Mouse (Mus musculus) testis, postnatal 14 days (tissue): ENCODE data around the gene Max.

Experiments
- DNase-seq: peaks from one replicate; pipeline ENCODE4 v3.0.0; 2021; ENCODE audit warnings: low spot score

The Max gene

DNA sequence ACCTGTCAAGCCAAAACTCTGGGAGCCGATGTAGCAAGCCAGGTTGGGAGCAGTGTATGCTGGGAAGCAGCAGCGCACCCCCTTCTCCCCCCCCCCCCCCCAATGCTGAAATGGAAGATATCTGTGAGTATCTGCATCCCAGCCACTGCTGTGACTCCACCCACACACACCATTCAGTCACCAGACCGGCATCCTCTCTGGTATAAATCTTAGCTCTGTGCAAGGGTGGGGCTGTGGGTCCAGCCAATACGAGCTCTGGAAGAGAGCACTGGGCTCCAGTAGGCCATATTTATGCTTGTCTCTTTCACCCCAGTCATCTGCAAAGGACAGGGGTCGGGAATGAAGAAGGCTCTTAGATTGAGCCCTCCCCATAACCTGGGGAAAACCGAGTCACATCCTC is 41.6 kb downstream of the Max start:
- no peak for DNase-seq

DNA sequence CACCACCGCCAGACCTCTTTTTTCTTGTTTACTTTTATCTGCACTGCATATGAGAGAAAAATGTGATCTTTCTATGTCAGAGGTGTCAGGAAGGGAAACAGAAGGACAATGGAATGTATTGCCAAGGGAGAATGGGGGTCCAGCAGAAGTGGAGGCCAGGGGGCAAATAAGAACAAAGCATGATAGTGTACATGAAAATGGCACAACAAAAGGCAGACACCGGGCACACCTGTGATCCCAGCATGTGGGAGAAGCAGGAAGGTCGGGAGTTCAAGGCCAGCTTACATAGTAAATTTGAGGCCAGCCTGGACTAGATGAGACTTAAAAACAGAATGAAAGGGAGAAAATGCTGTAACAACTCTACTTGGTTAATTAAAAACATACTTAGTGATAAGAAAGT is 43.1 kb downstream of the Max start:
- no peak for DNase-seq

DNA sequence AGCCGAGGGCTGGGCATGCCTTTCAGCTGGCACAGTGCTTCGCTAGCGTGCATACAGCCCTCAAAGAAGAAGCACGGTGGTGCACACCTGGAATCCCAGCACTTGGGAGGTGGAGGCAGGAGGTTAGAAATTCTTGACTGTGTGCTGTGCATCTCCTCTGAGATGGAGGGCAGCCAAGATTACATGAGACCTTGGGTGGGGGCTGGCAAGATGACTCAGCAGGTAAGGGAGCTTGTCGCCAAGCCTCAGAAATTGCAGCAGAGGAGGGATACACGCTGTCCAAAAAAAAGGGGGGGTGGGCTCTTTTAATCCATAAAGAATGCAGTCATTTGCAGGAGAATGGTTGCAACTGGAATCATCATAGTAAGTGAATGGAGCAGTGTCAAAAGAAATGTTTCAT is 43.9 kb downstream of the Max start:
- no peak for DNase-seq

DNA sequence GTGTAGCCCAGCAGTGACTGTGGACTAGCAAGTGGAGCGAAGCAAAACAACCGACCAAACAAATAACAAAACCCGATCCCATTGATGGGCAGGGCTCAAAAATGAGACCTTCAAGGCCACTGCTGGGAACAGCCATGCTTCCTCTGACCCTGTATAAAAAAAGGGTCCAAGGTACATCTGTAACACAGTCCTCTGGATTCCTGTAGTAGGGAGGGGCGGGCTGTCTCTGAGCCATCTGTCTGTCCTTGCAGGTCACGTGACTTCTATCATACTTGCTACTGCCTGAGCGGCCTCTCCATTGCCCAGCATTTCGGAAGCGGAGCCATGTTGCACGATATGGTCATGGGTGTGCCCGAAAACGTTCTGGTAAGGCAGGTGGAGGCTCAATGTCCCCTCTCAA is 45.8 kb downstream of the Max start:
- DNase-seq: no peak

DNA sequence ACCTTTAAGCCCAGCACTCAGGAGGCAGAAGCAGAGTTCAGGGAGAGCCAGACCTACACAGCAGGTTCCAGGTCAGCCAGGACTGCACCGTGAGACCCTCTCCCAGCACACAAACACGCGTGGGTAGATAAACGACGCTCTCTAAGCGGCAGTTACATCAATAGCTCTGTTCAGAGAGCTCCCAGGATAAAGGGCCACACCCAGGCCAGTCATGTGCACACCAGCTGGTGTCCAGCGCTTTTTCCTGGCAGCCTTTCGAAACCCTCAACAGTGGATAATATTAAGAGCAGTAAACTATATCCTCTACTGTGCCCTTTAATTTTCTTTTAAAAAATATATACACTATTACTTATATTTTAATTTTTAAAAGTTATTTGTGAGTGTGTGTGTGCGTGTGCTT is 49.8 kb downstream of the Max start:
- DNase-seq: no peak

DNA sequence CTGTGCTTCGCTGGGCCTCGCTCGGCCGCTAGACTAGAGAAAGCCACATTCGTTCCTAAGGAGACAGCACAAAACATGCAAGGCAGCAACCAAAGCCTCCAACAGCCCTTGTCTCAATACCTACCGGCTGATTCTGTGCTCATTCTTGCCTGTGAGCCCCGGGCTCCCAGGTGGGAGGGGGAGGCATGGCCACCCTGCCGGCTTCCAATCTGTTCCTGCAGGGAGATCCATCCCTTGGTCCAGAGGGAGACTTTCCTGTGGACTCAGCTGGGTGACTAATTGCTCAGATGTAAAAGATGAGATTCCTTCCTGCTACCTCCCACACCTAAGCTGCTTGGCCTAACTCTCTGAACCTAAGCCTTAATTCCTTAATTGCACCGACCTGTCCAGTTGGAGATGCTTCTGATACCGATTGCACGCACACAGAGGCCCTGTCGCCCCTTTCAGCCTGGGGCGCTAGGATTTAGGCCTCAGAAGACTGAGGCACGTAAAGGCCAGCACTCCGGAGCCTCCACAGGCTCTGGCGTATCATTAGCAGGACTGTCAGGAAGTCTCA is 50.8 kb downstream of the Max start:
- no peak for DNase-seq

DNA sequence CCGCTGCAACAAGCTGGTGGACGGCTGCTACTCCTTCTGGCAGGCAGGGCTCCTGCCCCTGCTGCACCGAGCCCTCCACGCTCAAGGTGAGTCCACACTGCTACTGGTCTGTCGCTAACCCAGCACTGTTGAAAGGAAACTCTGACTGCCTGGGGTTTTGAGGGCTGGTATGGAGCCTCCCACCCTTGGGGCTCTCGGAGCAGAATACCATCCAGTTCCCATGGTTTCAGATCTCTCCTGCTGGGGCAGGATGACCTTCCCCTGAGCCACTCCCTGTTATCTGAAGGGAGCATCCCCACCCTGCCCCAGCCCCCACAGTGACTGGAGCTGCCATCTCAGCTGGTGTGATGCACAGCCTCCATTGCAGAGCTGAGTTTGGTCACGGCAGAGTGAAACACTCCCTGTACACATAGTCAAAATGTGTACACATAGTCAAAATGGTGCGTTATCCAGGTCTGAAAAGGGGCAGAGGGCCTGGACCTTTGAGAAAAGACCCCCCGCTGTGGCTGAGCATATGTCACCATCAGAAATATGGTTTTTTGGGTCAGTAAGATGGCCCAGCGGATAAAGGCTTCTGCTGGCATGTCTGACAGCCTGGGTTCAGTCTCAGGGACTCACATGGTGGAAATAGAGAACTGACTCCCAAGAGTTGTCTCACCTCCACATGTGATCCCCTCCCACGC is 51.6 kb downstream of the Max start:
- no peak for DNase-seq

DNA sequence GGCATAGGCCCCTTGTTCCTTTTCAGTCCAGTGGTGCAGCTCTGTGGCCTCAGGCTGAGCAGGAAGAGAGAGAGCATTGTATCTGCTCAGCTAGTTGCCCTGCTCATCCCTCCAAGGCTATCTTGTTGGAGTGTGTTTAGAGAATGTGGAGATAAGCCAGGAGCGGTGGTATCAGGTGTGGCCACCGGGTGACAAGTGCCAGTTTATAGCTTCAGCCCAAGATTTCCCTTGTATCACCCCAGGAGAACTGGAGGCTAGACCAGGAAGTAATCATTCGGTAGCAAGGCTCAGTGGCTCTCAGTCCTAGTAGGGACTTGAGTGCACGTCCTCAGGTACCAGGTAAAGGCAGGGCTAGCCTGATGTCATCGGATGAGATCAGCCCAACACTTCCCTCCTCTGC is 52.8 kb downstream of the Max start:
- no peak for DNase-seq

DNA sequence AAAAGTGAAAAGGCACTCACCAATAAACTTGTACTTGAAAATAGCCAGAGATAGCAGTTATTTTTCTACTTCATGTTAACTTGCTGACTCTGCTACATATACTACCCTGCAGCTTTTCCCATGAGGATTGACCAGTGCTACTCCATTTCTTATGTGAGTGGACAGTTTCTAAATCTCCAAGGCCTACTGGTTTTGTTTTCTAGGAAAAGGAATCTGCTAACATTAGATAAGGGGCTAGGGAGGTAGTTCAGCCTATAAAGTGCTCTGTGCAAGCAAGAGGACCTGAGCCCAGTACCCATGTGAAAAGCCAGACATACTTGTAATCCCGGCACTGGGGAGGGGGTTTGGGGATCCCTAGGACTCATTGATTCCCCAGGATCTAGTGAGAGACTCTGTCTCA is 55.7 kb downstream of the Max start:
- no peak for DNase-seq

DNA sequence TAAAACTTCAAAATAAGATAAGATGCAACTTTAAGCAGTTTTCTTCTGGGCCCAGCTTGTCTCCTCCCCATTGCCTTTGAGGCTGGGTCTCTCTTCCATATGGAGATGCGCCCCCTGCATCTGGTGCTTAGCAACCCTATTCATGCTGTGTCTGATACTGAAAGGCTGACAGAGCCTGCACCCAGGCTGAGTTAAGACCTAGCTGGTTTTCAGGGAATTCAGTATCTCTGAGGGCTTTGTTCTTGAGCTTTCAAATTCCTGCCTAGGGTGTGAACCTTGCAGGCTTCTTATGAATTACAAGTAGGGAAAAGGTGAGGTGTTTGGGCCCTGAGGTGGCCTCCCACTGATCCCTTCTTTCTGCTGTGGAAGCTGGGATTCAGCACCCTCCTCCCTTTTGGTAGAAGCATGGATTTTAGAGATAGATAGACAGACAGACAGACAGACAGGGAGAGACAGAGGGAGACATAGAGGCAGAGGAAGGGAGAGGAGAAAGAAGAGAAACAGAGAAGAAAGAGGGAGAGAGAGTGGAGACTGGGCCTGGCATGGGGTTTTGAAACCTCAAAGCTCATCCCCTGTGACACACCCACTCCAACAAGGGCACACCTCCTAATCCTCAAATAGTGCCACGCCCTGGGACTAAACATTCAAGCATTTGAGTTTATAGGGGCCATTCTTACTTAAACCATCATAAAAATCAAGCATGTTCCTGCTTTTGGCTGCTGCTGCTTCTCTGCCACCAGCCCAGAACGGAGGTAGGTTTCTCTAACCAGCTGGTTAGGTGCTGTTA is 60.3 kb downstream of the Max start:
- DNase-seq: no peak

DNA sequence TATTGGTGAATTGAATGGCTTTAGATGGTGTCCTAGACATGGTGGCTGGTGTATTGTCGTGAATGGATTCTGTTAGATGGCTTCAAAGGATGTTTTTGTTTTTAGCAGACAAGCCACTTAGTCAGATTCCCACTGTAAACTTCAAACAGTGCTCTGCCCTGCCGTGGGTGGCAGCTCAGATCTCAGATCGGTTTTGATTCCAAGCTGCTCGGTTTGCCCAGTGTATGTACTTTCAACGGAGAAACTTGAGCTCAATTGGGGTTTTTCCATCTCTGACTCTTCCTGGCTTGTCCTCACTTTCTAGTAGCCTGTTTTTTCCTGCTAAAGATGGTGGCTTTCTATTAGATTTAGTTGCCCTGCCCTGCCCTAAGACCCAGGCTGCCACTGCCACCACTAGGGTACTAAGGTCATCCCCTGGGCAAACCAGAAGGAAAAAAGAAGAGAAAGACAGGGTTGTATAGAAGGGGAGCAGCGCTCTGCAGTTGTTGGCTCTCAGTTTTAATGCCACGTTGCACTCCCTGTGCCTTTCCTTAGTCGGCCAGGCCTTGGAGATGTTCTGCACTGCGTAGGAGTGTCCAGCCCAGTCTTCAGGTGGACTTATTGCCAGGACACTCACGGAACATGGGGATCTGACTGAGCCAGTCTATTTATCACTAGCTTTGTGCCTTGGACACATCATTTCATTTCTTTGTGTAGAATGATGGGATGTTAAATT is 62.6 kb downstream of the Max start:
- no peak for DNase-seq

DNA sequence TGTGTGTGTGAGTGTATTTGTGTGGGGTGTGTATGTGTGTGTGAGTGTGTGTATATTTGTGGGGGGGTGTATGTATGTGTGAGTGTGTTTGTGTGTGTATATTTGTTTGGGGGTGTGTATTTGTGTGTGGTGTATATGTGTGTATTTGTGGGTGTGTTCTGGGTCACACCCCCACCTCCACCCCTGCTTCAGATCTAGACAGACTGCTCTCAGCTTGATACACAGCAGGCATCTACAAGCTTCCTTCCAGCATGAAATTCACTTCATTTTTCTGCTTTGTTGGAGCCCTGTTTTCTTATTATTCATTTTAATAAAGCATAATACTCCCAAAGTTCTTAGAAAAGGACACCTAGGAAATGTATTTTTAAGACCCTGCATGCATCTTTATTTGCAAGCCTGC is 63.9 kb downstream of the Max start:
- no peak for DNase-seq

DNA sequence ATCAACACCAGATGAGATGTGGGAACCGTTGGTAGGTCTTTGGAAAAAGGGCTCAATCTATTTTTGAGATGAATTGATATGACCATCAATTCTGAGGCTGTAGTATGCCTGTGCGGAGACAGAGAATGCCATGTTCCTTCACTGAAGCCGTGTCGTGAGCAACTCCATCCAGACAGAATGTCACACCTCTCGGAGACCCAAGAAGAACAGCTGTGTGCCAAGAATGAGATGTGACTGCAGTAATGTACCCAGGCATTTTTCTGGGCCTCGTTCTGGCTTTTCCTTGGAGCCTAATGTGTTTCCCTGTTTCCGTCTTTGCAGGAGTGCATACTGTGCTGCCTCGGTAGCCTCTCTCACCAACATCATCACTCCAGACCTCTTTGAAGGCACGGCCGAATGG is 65.0 kb downstream of the Max start:
- no peak for DNase-seq

DNA sequence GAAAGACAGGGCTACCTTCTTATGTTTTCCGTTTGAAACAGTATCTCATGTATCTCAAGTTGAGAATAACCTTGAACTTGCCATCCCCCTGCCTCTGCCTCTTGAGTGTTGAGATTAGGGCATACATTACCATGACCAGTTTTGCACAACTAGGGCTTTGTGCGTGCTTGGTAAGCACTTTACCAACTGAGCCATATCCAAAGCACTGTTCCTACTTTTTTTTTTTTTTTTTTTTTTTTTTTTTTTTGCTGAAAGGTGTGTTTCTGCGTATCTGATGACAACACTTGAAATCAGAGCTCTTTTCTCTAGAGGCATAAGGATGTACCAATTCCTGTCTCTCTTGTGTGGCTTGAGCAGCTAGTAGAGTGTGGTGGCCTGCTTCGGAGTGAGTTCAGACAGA is 65.4 kb downstream of the Max start:
- DNase-seq: no peak

DNA sequence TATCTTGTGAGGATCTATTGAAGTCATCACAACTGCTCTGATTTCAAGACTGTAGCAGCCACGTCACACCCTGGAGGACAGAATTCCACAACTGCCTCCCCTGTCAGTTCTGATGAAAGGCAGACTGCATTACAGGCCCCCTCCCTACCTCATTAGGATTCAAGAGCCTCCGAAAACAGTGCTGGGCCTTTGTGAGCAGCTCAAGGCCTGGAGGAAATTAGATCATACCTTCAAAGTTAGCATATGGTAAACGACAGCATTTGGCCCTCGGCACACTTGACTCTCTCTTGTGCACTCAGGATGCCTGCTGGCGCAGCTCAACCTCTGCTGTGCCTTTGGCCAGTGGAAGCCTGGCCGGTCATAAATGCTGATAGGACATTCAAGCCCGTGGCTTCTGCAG is 66.2 kb downstream of the Max start:
- no peak for DNase-seq

DNA sequence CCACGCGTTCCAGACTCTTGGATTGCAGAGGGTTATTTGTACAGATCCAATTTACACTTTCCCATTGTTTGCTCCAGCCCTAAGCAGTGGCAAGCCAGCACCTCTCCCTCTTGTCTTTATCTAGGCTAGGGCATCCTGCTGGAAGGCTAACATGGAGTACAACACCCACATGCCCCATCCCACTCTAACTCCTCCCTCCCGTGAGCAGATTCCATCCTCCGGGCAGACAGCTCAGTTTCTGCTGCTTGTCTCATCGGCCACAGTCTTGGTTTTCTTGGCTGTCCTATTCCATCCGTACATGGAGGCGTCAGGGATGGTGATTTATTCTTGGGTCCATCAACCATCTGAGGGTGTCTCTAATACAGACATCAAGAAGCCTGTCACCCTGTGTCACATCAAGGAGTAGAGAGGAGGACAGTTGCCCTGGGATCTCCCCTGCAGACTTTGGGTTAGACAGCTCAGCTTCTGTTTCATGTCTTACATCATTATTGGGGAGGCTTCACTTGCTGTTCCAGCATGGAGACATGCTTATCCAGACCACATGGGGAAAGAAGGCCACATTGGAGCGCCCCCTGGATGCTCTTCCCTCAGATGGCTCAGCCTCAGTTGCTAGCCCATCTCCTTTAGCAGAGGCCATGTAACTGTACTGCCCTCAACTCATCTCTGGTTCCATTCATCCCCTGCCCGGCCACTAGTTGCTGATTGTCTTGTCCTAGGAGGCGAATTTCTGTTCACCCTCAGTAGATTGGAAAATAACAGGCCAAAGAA is 67.0 kb downstream of the Max start:
- no peak for DNase-seq

DNA sequence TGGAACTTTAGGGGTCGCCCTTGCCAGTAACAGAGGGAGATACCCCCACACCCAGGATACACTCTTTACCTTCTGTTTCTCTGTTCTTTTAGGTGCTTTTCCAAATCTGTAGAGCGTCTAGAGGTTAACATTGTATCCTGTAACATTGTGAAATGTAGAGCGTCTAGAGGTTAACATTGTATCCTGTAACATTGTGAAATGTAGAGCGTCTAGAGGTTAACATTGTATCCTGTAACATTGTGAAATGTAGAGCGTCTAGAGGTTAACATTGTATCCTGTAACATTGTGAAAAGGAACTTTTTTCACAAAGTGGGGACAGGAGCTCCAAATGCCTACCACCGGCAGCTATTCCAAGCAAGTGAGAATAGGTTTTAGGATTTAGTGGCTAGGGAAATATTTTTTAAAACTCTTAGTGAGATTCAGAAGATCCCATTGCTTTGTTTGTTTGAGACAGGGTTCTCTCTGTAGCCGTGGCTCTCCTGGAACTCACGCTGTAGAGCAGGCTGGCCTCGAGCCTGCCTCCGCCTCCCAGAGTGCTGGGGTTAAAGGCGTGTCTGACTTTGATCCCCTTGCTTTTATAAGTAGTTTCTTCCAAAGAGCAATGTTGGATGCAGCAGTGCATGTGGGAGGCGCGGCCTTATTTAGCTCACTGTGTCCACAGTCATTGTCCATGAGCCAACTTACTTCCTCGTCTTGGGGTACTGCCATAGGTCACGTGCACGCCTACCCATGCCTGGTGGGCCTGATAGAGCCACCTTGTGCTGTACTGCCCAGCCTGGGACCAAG is 68.9 kb downstream of the Max start:
- DNase-seq: no peak

DNA sequence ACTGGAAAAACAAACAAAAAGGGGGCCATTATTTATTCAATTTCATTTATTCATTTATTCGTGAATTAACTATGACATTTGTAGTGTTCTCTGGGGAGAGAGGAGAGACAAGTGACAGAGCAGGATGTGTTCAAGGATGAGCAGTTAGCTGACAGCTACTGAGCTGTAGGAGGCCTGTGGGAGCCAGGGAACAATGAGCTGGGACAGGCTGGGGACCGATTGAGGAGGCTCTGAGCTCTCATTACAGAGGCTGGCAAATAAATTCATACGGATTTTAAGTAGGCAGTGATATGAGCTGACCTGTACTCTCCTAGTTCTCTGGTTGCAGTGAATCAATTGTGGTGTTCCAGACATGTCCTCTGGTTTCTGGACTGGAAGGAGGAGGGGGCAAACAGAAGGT is 70.8 kb downstream of the Max start:
- no peak for DNase-seq

DNA sequence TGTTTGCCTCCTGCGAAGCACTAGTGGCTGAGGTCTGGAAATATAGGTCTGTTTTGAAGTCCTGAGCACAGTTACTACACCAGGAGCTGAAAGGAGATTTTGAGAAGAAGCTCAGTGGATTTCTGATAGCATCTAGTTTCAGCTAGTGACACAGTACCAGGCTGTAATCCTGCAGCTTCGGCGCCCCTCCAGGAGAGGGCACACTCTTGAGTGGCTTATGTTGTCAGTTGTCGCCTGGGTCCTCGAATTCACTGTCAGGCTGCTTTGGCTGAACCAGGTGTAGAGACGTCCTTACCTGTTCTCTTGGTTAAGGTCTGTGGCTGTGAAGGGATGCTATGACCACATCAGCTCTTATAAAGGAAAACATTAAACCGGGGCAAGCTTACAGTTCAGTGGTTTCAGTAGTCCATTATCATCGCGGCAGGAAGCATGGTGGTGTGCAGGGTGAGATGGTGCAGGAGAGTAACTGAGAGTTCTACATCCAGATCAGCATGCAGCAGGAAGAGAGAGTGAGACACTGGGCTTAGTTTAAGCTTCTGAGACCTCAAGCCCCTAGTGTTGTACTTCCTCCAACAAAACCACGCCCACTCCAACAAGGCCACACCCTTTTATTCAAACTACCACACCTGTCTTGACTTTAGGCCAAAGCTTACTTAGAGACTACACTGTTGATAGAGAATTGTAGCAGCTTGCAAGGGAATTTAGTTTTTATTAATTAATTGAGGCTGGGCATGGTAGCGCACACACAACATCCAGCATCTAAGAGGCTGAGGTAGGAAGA is 72.4 kb downstream of the Max start:
- no peak for DNase-seq

DNA sequence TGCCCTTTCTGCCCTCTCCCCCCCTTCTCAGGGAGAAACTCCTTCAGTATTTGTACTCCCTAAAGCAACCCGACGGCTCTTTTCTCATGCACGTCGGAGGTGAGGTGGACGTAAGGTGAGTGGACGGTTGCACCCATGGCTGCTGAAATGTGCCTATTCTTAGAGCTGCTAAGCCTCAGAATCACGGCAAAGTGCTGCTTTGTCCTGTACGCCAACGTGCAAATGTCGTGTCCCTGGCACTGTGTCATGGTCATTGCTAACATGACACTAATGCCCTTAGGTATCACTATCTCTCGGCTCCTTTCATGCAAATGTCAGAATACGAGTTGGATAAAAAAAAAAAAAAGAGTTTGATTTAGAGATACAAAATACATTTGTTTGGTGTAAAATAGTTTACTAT is 74.1 kb downstream of the Max start:
- DNase-seq: no peak
